Mouse (Mus musculus) naive thymus-derived CD4-positive, alpha-beta T cell, adult 2 months (primary cell): Measurements from ENCODE around the gene Hoxb4.

ENCODE experiments used
- DNase-seq: peaks from one replicate; pipeline ENCODE4 v3.0.0-alpha.2; 2011; ENCODE audit warnings: low read depth

Hoxb4 gene

GRCm38 (mm10) chr11:96284774-96285734 is 33.0 kb upstream of the Hoxb4 start:
- DNase-seq: no peak

DNA sequence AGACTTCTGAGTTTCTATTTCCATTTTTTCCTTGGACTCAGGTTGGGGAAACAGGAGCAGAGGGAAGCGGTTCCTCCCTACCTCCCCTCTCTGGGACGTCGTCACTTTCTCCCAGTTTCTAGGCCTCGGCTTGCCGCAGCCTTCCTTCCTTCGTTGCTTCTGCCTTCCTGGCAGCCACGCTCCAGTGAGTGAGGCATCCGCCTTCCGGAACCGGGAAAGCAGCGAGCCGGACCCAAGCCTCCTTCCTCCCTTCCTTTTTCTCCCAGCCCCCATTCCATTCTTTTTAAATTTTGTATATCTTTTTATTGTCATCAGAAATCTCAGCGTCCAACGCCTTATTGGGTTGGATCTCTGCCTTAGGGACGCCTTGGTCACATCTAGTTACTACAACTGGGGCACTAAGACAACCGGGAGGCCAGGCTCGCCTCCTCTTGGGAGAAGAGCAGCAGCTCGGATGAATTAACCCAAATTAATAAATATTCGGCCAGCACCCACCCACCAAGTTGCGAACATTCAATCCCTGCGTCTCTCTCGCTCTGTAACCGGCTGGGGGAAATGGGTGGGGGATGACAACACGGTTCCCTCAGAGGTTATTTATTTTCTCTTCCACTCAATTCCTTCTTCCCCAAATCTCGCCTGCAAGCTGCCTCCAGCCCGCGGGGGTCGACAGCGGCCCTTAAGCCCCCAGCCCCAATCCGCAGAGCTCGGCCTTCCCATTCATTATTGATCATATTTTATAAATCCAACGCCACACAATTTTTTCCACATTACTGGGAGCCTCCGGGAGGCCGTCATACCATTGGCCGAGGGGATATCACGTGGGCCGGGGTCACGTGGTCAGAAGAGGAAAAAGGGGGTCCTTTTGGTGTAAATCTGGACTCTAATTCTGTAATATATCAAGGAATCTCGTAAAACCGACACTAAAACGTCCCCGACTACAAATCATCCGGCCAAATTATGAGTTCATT is 32.0 kb upstream of the Hoxb4 start, which contains the start of gene Hoxb7:
TSS of gene Hoxb7 (plus strand) at position 853 of the 968 bp plus-strand sequence.
- no peak for DNase-seq

DNA sequence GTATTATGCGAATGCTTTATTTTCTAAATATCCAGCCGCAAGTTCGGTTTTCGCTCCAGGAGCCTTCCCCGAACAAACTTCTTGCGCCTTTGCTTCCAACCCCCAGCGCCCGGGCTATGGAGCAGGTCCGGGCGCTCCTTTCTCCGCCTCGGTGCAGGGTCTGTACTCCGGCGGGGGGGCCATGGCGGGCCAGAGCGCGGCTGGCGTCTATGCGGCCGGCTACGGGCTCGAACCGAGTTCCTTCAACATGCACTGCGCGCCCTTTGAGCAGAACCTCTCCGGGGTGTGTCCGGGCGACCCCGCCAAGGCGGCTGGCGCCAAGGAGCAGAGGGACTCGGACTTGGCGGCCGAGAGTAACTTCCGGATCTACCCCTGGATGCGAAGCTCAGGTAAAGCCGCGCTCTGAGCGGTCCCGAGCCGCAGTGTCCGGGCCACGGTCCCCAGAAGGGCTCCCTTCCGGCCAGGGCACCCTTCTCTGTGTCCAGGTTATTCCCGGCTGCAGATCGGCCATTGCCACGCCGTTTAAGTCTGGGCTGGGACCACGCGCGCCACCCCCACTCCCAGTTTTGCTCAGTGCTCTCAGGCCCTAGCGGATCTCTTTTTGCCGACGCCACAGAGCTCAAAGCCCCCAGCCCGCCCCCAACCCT is 31.2 kb upstream of the Hoxb4 start:
- no peak for DNase-seq

DNA sequence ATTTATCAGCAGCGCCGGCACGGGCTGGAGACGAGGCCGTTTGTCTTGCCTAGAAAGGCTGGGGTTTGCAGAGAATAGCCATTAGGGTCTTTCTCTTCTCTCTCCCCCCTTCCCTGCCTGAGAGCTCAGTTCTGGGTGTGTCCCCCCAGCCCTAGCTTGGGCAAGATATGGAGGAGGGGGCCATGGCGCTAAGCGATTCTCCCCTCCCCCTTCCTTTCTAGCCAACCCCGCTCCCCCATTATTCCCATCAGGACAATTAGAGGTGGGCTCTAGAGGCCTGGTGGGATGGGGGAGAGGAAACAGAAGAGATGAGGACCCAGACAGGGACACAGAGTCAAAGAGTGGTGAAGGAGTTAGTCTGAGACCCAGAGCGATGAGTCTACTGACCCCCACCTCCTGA is 30.7 kb upstream of the Hoxb4 start:
- DNase-seq: no peak

DNA sequence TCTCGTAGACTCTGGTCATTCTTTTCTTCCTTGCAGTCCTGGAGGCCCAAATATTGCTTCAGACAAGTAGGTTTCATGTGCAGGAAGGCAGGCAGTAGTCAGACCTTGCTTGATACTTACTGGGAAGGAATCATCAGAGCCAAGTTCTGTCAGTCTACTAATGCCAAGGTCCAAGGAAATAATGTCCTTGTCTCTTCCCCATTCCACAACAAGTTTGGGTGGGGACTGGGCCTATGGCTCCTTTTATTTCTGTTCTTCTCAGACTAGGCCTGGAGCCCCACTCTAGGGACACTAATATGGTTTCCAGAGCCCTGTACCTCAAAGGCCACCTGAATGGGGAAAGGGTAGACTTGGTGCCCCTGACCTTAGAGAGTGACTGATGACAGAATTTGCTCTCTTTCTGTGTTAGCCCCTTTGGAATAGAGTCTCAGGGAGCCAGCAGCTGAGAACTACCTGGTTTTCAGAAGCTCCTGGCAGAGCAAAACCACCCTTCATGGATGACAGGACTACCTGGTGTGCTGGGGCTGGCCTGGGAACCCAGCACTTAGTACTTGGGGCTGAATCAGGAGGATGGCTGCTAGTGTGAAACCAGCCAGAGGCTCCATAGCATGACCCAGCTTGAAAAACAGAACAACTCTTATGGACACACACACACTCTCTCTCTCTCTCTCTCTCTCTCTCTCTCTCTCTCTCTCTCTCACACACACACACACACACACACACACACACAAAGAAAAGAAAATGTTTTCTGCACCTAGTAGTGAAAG is 29.4 kb upstream of the Hoxb4 start:
- no peak for DNase-seq

- DNase-seq: no peak
Measured at GRCm38 (mm10) chr11:96289293-96289692, 28.8 kb upstream of the Hoxb4 start.

GRCm38 (mm10) chr11:96289837-96290236 is 28.2 kb upstream of the Hoxb4 start:
- no peak for DNase-seq

DNA sequence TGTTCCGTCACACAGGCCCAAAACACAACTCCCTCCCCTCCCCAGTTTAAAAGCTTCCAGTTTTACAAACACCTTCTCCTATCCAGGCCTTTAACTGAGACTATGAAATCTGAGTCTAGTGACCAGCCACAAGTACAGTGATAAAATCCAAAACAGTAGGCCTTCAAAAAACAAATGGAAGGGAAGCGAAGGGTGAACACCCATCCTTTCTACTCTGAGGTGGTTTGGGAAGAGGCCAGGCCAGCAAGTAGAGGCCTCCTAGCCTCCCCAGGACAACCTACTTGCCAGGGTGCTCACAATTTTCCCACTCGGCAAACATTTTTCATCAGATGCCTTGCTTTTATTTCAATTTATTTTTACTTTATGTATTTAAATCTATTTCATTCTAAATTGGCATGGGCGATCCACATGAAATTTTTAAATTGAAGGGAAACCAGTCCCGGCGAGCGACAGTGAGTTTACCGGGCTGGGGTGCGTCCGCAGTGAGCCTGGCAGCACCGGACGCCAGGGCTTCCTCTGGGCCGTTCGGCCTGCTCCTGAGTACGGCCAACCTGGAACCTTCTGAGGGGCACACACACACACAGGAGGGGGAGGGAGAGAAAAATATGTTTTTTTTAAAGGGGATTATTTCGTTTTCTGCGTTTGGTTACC is 27.2 kb upstream of the Hoxb4 start:
- no peak for DNase-seq

- DNase-seq: no peak
Measured at GRCm38 (mm10) chr11:96291681-96292564, 26.1 kb upstream of the Hoxb4 start, which contains the start of gene Hoxb6. Hoxb6 (plus strand) TSS chr11:96292476.

GRCm38 (mm10) chr11:96292565-96293301 is 25.3 kb upstream of the Hoxb4 start:
- DNase-seq: no peak

DNA sequence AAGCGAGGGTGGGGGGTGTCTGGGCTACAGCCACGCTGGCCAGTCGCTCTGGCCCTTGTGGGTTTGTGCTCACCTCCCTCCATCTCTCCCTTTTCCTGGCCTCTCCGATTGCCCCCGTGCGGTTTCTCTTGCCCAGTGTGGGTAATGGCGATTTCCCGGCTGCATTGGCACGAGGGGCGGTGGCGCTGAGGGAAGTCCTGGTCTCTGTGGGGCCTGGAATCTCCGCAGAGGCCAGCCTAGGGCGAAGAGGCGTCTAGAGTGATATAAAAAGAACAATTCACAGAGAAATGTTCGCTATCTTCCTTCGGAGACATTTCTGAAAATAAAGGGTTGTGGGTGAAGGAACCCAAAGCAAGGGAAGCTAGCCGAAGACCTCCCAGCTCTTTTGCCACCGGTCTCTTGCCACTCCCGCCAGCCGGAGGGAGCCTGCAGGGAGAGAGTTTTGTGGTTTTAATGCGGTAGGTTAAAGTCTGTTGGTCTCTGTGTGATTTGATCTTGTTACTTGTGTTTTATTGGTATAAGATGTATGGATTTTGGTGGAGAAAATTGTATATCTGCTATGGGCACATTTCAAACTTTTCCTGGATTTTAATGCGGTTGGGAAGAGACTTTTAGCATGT is 24.7 kb upstream of the Hoxb4 start:
- no peak for DNase-seq

- peak; percentile 89 for DNase-seq
Measured at GRCm38 (mm10) chr11:96294245-96295091, 23.6 kb upstream of the Hoxb4 start.

DNA sequence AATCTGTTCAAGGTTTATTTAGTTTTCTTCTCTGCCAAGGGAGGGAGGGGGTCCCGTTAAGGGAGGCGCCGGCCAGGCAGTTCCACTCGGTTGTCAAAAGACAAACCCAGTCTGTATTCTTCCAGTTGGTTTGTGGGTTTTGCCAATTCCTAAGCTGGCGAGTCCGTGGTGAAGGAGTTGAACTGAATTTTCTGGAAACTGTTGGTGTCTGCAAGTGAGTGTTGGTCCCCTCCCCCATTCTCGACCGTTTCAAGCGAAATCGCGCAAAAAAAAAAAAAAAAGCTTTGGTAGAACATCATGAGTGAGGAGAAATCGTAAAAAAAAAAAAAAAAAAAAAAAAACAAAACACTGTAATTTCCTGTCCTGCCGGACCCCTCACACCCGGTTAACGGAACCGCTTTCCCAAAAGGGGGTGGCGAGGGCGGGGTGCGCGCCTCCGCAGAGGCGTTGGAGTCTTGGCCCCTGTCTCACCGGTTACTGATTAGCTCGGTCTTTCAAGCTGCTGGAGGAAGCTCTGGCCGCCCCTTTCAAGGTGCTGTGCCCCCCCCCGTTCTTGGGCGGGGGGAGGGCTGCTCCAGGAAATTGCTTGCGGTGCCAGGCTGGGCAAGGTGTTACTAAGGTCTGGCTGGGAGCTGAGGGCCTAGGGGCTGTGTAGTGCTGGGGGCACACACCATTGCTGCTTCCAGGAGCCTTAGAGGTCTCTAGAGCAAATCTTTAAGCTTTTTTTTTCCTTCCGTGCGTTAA is 22.8 kb upstream of the Hoxb4 start:
- no peak for DNase-seq

- DNase-seq: no peak
Measured at GRCm38 (mm10) chr11:96296997-96297396, 21.1 kb upstream of the Hoxb4 start.

DNA sequence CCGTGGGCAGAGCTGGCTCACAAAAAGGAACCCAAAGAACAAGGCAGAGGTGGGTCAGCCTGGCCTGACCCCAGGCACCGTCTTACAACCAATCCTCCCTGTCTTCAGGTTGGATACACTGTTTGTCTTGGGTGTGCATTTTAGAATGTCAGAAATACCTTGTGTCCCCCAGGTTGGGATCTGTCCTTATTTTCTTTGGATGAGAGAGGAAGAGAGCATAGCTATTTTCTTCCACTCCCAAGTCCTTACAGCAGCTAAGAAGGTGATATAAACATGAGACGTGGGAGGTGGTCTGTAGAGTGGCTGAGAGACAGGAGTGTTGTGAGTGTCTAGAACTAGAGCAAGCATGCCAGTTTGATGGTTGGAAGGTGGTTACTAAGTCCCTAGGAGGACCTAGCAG is 20.6 kb upstream of the Hoxb4 start:
- no peak for DNase-seq

DNA sequence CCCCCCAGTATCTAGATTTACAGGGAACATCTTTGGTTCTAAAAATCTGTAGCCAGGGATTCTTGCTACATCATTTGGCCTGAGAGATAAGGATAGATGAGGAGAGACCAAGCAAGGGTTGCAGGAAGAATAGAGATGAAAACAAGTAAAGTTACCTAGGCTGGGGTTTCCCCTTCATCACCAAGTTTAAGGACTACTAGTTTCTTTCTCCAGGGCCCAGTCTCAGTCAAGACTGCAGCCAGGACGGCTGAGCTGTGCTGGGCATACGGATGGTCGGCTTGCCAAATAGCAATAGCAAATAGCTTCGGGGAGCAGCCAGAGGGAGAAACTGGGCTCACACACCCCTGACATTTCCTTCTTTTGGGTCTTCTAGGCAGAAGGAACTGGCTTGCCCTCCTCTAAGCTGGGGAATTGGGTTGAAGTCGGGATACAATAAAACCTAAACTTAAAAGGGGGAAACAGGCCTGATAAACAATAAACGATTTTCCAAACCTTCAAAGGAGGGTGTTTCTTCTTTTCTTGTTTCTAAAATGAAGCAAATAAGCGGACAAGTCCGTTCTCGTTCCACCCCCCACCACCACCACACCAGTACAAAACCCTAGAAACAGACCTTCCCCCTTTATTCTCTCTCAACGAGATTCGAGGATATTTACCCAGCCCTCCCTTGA is 20.0 kb upstream of the Hoxb4 start:
- DNase-seq: no peak
